Mouse (Mus musculus): ENCODE measurements around the gene Arl6ip4. TPM values are rescaled to one million over a fixed set of nuclear protein-coding genes. Genes with fewer than 3 reads are reported as not detected.
A peak's percentile ranks its signal among the peaks of the same experiment; 100 is the strongest.

Arl6ip4 gene
- polyA plus RNA-seq, 2 experiments: 88.3 to 95.1 TPM

GRCm38 (mm10) chr5:124076559-124076958, 39.3 kb upstream of the Arl6ip4 start:
- Histone ChIP-seq H3K4me1 (ENCODE audit: control insufficient read depth, insufficient read depth, low read length) (peaks cover 9% of the 10 kb centered on the region; the same call in 1 of the 2 replicates), H3K9ac (ENCODE audit: low read depth, low read length, severe bottlenecking) (no peak overlapping the region), H3K4me3 (replicated peaks; ENCODE audit: low read length) (no peak overlapping the region), H3K27me3 (ENCODE audit: control insufficient read depth, insufficient read depth, low read length) (no peaks in the 10 kb centered on the region), H3K9me3 (ENCODE audit: control insufficient read depth, low read length) (no peaks in the 10 kb centered on the region), H3K36me3 (ENCODE audit: control insufficient read depth, insufficient read depth, low read length) (no peaks in the 10 kb centered on the region), H3K4me2 (replicated peaks; ENCODE audit: low read depth, low read length, severe bottlenecking) (no peak overlapping the region), H3K27ac (replicated peaks; ENCODE audit: low read depth, low read length) (no peak overlapping the region)
- WGBS: 49% methylated on average over 9 of the region's 9 CpGs
- ATAC-seq (ENCODE audit: low FRiP score, low read depth) (no peak), DNase-seq (ENCODE audit: low spot score) (no peak)
- no peak for TF ChIP-seq POLR2A (IDR thresholded peaks at IDR 0.05; ENCODE audit: borderline replicate concordance, extremely low read depth, insufficient read depth, insufficient read length)

DNA sequence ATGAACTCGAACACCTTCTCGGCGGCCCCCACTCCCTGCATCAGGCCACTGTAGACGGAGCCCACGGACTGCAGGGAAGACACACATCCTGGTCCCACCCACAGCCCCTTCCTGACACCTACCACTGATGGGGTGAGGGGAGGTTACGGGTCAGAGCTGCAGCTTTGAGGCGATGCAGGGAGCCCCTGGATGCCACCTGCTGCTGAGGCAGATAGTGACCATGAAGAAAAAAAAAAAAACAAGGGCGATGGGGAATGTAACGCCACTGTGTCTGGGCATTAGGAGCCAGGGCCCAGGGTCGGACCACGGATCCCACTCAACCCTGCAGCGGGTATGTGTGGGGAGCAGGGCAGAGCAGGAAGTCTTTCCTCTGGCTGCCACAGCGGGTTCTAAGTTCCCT, 38.6 kb upstream of the Arl6ip4 start:
- Histone ChIP-seq H3K9me3 (ENCODE audit: control insufficient read depth, low read length) (no peaks in the 10 kb centered on the region), H3K4me1 (ENCODE audit: control insufficient read depth, insufficient read depth, low read length) (peaks cover 9% of the 10 kb centered on the region; the same call in 1 of the 2 replicates), H3K27me3 (ENCODE audit: control insufficient read depth, insufficient read depth, low read length) (no peaks in the 10 kb centered on the region), H3K4me2 (replicated peaks; ENCODE audit: low read depth, low read length, severe bottlenecking) (no peak overlapping the region), H3K4me3 (replicated peaks; ENCODE audit: low read length) (no peak overlapping the region), H3K36me3 (ENCODE audit: control insufficient read depth, insufficient read depth, low read length) (no peaks in the 10 kb centered on the region), H3K9ac (ENCODE audit: low read depth, low read length, severe bottlenecking) (no peak overlapping the region), H3K27ac (replicated peaks; ENCODE audit: low read depth, low read length) (no peak overlapping the region)
- no peak for DNase-seq (ENCODE audit: low spot score)
- no peak for TF ChIP-seq POLR2A (IDR thresholded peaks at IDR 0.05; ENCODE audit: borderline replicate concordance, extremely low read depth, insufficient read depth, insufficient read length)
- no peak for ATAC-seq (ENCODE audit: low FRiP score, low read depth)
- 86% methylated on average over 13 of the region's 13 CpGs for WGBS

DNA sequence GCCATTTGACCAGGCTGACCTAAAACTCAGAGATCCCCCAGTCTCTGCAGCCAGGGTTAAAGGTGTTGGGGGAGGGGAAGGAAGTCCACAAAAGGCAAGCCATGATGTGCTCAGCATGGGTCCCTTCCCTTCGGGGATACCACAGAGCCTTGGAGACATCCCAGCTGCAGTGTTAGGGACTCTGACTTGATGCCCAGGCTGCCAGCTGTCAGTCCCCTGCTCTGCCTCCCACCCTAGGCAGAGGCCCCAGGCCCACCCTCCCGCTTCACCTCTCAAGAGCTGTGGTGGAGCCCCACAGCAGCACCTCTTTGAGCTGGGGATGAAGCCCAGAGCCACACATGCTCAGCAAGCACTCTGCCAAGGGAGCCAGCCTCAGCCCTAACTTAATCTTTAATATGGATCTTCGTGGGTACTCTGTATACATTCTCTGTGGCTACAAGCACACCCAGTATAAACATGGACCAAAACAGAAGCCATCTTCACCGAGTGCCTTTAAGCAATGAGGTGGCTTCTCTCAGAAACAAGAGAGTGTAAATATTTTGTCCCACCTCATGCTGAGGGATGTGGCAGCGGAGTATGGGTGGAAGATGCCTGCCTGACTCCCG, 37.9 kb upstream of the Arl6ip4 start:
- Histone ChIP-seq H3K4me3 (replicated peaks; ENCODE audit: low read length) (no peak overlapping the region), H3K9ac (ENCODE audit: low read depth, low read length, severe bottlenecking) (peak overlapping the region; percentile 12; the same call in 1 of the 2 replicates), H3K27ac (replicated peaks; ENCODE audit: low read depth, low read length) (no peak overlapping the region), H3K9me3 (ENCODE audit: control insufficient read depth, low read length) (no peaks in the 10 kb centered on the region), H3K27me3 (ENCODE audit: control insufficient read depth, insufficient read depth, low read length) (no peaks in the 10 kb centered on the region), H3K4me1 (ENCODE audit: control insufficient read depth, insufficient read depth, low read length) (peaks cover 9% of the 10 kb centered on the region; the same call in 1 of the 2 replicates), H3K4me2 (replicated peaks; ENCODE audit: low read depth, low read length, severe bottlenecking) (no peak overlapping the region; the same call in 1 of the 2 replicates), H3K36me3 (ENCODE audit: control insufficient read depth, insufficient read depth, low read length) (no peaks in the 10 kb centered on the region)
- DNase-seq (ENCODE audit: low spot score) (no peak), ATAC-seq (ENCODE audit: low FRiP score, low read depth) (no peak)
- TF ChIP-seq POLR2A (IDR thresholded peaks at IDR 0.05; ENCODE audit: borderline replicate concordance, extremely low read depth, insufficient read depth, insufficient read length): no peak
- 60% methylated on average over 6 of the region's 6 CpGs for WGBS

GRCm38 (mm10) chr5:124078794-124079416, 37.0 kb upstream of the Arl6ip4 start:
- H3K27me3 ChIP-seq (ENCODE audit: control insufficient read depth, insufficient read depth, low read length): no peaks in the 10 kb centered on the region
- peak overlapping the region; percentile 18; the same call in 1 of the 2 replicates for H3K4me2 ChIP-seq (replicated peaks; ENCODE audit: low read depth, low read length, severe bottlenecking)
- 52% methylated on average over 9 of the region's 9 CpGs for WGBS
- TF ChIP-seq POLR2A (IDR thresholded peaks at IDR 0.05; ENCODE audit: borderline replicate concordance, extremely low read depth, insufficient read depth, insufficient read length): no peak
- peak overlapping the region; percentile 38; the same call in 1 of the 2 replicates for H3K27ac ChIP-seq (replicated peaks; ENCODE audit: low read depth, low read length)
- ATAC-seq (ENCODE audit: low FRiP score, low read depth) (no peak), DNase-seq (ENCODE audit: low spot score) (peak; percentile 37)
- no peaks in the 10 kb centered on the region for H3K9me3 ChIP-seq (ENCODE audit: control insufficient read depth, low read length)
- no peak overlapping the region for H3K4me3 ChIP-seq (replicated peaks; ENCODE audit: low read length)
- peaks cover 9% of the 10 kb centered on the region; the same call in 1 of the 2 replicates for H3K4me1 ChIP-seq (ENCODE audit: control insufficient read depth, insufficient read depth, low read length)
- H3K36me3 ChIP-seq (ENCODE audit: control insufficient read depth, insufficient read depth, low read length): no peaks in the 10 kb centered on the region
- H3K9ac ChIP-seq (ENCODE audit: low read depth, low read length, severe bottlenecking): peak overlapping the region; percentile 12

- H3K9ac ChIP-seq (ENCODE audit: low read depth, low read length, severe bottlenecking): no peak overlapping the region
- H3K36me3 ChIP-seq (ENCODE audit: control insufficient read depth, insufficient read depth, low read length): no peaks in the 10 kb centered on the region
- H3K27ac ChIP-seq (replicated peaks; ENCODE audit: low read depth, low read length): no peak overlapping the region
- peaks cover 9% of the 10 kb centered on the region; the same call in 1 of the 2 replicates for H3K4me1 ChIP-seq (ENCODE audit: control insufficient read depth, insufficient read depth, low read length)
- 91% methylated on average over 17 of the region's 17 CpGs for WGBS
- no peaks in the 10 kb centered on the region for H3K27me3 ChIP-seq (ENCODE audit: control insufficient read depth, insufficient read depth, low read length)
- DNase-seq (ENCODE audit: low spot score) (no peak), ATAC-seq (ENCODE audit: low FRiP score, low read depth) (no peak)
- no peaks in the 10 kb centered on the region for H3K9me3 ChIP-seq (ENCODE audit: control insufficient read depth, low read length)
- TF ChIP-seq POLR2A (IDR thresholded peaks at IDR 0.05; ENCODE audit: borderline replicate concordance, extremely low read depth, insufficient read depth, insufficient read length): no peak
- no peak overlapping the region for H3K4me3 ChIP-seq (replicated peaks; ENCODE audit: low read length)
- no peak overlapping the region for H3K4me2 ChIP-seq (replicated peaks; ENCODE audit: low read depth, low read length, severe bottlenecking)
Measured at GRCm38 (mm10) chr5:124079880-124080279, 36.0 kb upstream of the Arl6ip4 start.

All from limb, embryonic 14.5 days (tissue).